Mouse (Mus musculus): ENCODE measurements around the gene Tmigd3. TPM values are rescaled to one million over a fixed set of nuclear protein-coding genes. Genes with fewer than 3 reads are reported as not detected.

Tmigd3 gene
- polyA plus RNA-seq, 1 experiment: not detected

DNA sequence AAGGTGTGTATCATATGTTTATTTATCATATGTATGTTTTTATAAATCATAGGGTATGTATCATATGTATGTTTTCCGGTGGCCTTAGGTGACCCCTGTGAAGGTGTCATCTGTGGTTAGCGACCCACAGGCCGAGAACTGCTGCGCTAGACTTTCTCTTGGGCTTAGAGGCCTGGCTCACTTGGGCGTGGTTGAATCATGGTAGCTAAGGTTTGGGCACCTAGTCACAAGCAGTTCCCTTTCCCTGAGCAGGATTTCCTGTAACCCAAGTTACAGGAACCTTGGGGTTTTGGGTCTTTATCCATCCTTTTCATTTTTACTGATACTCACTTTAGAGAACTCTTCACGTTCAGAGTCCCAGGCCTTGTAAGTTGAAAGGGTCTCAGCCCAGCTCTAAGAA, 29.6 kb downstream of the Tmigd3 start:
- H3K27ac ChIP-seq (ENCODE audit: control insufficient read depth, insufficient read depth, low read depth, low read length, poor library complexity): peak overlapping the region; percentile 49
- no peak overlapping the region for H3K4me3 ChIP-seq (replicated peaks; ENCODE audit: control insufficient read depth, low read depth, low read length)
- WGBS: 26% methylated on average over 6 of the region's 6 CpGs
- no peak for TF ChIP-seq CTCF (IDR thresholded peaks at IDR 0.05; ENCODE audit: control insufficient read depth, insufficient read depth, low read length)
- no peak for TF ChIP-seq POLR2A (IDR thresholded peaks at IDR 0.05; ENCODE audit: borderline replicate concordance, control insufficient read depth, low read depth, low read length)
- H3K4me1 ChIP-seq (ENCODE audit: control insufficient read depth, insufficient read depth, low read length): peaks cover 8% of the 10 kb centered on the region; the same call in 1 of the 2 replicates

DNA sequence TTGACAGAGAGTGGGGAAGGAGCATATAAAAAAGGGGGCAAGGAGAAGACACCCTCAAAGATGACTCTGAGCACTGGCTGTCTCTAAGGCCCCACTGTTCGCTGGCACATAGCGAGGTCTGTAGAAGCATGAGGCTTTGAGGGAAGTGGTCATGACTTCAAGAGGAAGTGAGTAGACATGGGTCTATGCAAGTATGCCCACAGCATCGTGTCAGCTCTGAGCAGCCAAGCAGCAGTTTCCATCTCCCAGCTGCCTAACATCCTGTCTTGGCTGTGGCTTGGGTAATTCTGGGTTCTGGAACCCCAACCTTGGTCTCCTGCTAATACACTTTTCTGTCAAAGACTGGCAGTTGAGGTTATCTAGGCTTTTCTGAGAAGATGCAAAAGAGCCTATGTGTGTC, 30.0 kb downstream of the Tmigd3 start:
- H3K4me3 ChIP-seq (replicated peaks; ENCODE audit: control insufficient read depth, low read depth, low read length): no peak overlapping the region
- H3K27ac ChIP-seq (ENCODE audit: control insufficient read depth, insufficient read depth, low read depth, low read length, poor library complexity): peak overlapping the region; percentile 49
- 4% methylated on average over 3 of the region's 3 CpGs for WGBS
- no peak for TF ChIP-seq CTCF (IDR thresholded peaks at IDR 0.05; ENCODE audit: control insufficient read depth, insufficient read depth, low read length)
- TF ChIP-seq POLR2A (IDR thresholded peaks at IDR 0.05; ENCODE audit: borderline replicate concordance, control insufficient read depth, low read depth, low read length): no peak
- H3K4me1 ChIP-seq (ENCODE audit: control insufficient read depth, insufficient read depth, low read length): peaks cover 6% of the 10 kb centered on the region; the same call in 1 of the 2 replicates

DNA sequence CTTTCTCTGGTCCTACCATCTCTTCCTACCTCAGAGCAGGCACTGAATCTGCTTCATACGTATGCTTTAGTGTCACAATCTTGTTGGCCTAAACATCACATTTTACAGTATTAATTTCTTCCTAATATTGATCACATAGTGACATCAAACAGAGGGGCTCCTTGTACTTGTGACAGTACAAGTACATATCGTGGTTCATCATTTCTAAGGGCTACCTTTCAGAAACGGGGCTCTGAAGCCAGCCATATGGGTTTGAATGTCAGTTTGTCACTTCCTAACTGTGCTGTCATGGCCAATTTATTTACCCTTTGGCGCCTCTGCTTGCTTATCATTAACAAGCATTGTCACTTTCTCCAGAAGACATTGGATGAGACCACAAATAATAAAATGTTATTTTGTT, 30.8 kb downstream of the Tmigd3 start:
- no peak overlapping the region for H3K4me3 ChIP-seq (replicated peaks; ENCODE audit: control insufficient read depth, low read depth, low read length)
- H3K4me1 ChIP-seq (ENCODE audit: control insufficient read depth, insufficient read depth, low read length): peaks cover 6% of the 10 kb centered on the region; the same call in 1 of the 2 replicates
- 76% methylated on average over 4 of the region's 4 CpGs for WGBS
- no peak for TF ChIP-seq CTCF (IDR thresholded peaks at IDR 0.05; ENCODE audit: control insufficient read depth, insufficient read depth, low read length)
- TF ChIP-seq POLR2A (IDR thresholded peaks at IDR 0.05; ENCODE audit: borderline replicate concordance, control insufficient read depth, low read depth, low read length): no peak
- H3K27ac ChIP-seq (ENCODE audit: control insufficient read depth, insufficient read depth, low read depth, low read length, poor library complexity): no peak overlapping the region

DNA sequence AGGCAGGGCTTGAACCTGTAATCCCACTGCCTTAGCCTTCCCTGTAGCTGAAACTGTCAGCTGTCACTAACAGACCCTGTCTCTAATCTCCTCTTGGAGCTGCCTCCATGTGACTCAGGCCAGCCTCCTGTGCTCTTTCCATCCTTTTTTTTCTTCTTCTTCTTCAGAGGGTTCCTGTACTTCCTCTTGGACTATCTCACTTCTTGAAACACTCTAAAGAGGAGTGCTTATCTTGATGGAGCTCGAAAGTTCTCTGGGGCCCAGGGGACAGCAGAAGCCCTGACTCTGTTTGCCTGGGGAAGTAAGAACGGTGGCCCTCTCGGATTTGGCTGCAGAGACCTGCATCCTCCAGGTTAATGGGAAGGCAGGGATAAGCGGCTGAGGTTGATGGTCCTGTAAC, 33.5 kb downstream of the Tmigd3 start:
- TF ChIP-seq CTCF (IDR thresholded peaks at IDR 0.05; ENCODE audit: control insufficient read depth, insufficient read depth, low read length) (no peak), POLR2A (IDR thresholded peaks at IDR 0.05; ENCODE audit: borderline replicate concordance, control insufficient read depth, low read depth, low read length) (no peak)
- H3K4me3 ChIP-seq (replicated peaks; ENCODE audit: control insufficient read depth, low read depth, low read length): no peak overlapping the region
- peak overlapping the region; percentile 46 for H3K27ac ChIP-seq (ENCODE audit: control insufficient read depth, insufficient read depth, low read depth, low read length, poor library complexity)
- 24% methylated on average over 4 of the region's 4 CpGs for WGBS
- H3K4me1 ChIP-seq (ENCODE audit: control insufficient read depth, insufficient read depth, low read length): peaks cover 6% of the 10 kb centered on the region

- Histone ChIP-seq H3K27ac (ENCODE audit: control insufficient read depth, insufficient read depth, low read depth, low read length, poor library complexity) (peak overlapping the region; percentile 46), H3K4me3 (replicated peaks; ENCODE audit: control insufficient read depth, low read depth, low read length) (peak overlapping the region; percentile 22), H3K4me1 (ENCODE audit: control insufficient read depth, insufficient read depth, low read length) (peaks cover 4% of the 10 kb centered on the region)
- TF ChIP-seq CTCF (IDR thresholded peaks at IDR 0.05; ENCODE audit: control insufficient read depth, insufficient read depth, low read length) (no peak), POLR2A (IDR thresholded peaks at IDR 0.05; ENCODE audit: borderline replicate concordance, control insufficient read depth, low read depth, low read length) (no peak)
- 82% methylated on average over 9 of the region's 9 CpGs for WGBS
These were observed 34.0 kb downstream of the Tmigd3 start for GRCm38 (mm10) chr3:105904721-105905120.

- TF ChIP-seq CTCF (IDR thresholded peaks at IDR 0.05; ENCODE audit: control insufficient read depth, insufficient read depth, low read length) (no peak), POLR2A (IDR thresholded peaks at IDR 0.05; ENCODE audit: borderline replicate concordance, control insufficient read depth, low read depth, low read length) (no peak)
- H3K4me3 ChIP-seq (replicated peaks; ENCODE audit: control insufficient read depth, low read depth, low read length): no peak overlapping the region
- no peak overlapping the region for H3K27ac ChIP-seq (ENCODE audit: control insufficient read depth, insufficient read depth, low read depth, low read length, poor library complexity)
- H3K4me1 ChIP-seq (ENCODE audit: control insufficient read depth, insufficient read depth, low read length): peaks cover 8% of the 10 kb centered on the region
- WGBS: 57% methylated on average over 9 of the region's 9 CpGs
These were observed 37.4 kb downstream of the Tmigd3 start for GRCm38 (mm10) chr3:105907956-105908655.

- Histone ChIP-seq H3K27ac (ENCODE audit: control insufficient read depth, insufficient read depth, low read depth, low read length, poor library complexity) (no peak overlapping the region), H3K4me3 (replicated peaks; ENCODE audit: control insufficient read depth, low read depth, low read length) (no peak overlapping the region), H3K4me1 (ENCODE audit: control insufficient read depth, insufficient read depth, low read length) (peaks cover 9% of the 10 kb centered on the region)
- 72% methylated on average over 4 of the region's 4 CpGs for WGBS
- TF ChIP-seq POLR2A (IDR thresholded peaks at IDR 0.05; ENCODE audit: borderline replicate concordance, control insufficient read depth, low read depth, low read length) (no peak), CTCF (IDR thresholded peaks at IDR 0.05; ENCODE audit: control insufficient read depth, insufficient read depth, low read length) (no peak)
These were observed 38.3 kb downstream of the Tmigd3 start for GRCm38 (mm10) chr3:105908976-105909375.

DNA sequence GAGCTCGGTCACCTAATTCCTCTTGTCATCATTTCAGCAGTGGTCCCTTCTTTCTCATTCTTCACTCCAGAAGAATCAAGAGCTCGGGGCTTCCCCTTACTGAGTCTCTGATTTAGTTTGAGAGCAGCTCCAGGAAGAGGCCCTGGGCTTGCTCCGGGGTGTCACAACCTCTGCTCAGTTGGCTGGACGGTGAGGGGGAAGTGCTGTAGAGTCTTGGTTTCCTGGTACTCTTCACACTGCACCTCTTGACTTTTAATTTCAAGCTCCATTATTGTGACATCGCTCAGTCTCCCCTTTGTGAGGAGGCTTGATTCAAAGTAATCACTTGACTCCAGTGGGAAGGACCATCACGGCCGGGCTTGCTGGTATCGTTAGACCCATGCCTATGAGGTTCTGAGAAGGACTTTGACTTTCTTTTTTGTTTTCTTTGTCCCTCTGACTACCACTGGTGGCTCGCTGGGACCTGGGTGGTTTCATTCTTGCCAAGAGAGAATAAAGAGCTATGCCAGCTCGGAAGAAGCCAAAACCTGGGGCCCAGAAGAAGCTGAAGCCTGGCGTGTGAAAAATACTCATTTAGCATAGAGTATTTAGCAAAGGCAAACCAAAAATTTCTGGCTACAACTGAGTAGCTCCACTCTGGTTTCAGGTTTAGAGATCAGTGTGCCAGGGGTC, 40.0 kb downstream of the Tmigd3 start:
- H3K4me1 ChIP-seq (ENCODE audit: control insufficient read depth, insufficient read depth, low read length): peaks cover 6% of the 10 kb centered on the region
- 8% methylated on average over 11 of the region's 11 CpGs for WGBS
- peak overlapping the region; percentile 53 for H3K27ac ChIP-seq (ENCODE audit: control insufficient read depth, insufficient read depth, low read depth, low read length, poor library complexity)
- H3K4me3 ChIP-seq (replicated peaks; ENCODE audit: control insufficient read depth, low read depth, low read length): peak overlapping the region; percentile 36
- TF ChIP-seq POLR2A (IDR thresholded peaks at IDR 0.05; ENCODE audit: borderline replicate concordance, control insufficient read depth, low read depth, low read length): no peak
- no peak for TF ChIP-seq CTCF (IDR thresholded peaks at IDR 0.05; ENCODE audit: control insufficient read depth, insufficient read depth, low read length)
